Mouse (Mus musculus) effector memory CD4-positive, alpha-beta T cell, adult 7 months (primary cell): ENCODE data around the gene Lhcgr. TPM values are rescaled to one million over a fixed set of nuclear protein-coding genes. Genes with fewer than 3 reads are reported as not detected.

Experiments used
- polyA plus RNA-seq: library from polyadenylated mRNA; unstranded; fragments of 100-300 nt; shearing (Covaris generic); gene quantifications from one replicate; pipeline ENCODE4 v1.2.1, GENCODE M21; 2017

Lhcgr gene
- polyA plus RNA-seq = 0.60 TPM

GRCm38 (mm10) chr17:88791440-88792152 lies at the start of gene Lhcgr:
Gene Lhcgr, minus strand, starts transcription at chr17:88791990.

DNA sequence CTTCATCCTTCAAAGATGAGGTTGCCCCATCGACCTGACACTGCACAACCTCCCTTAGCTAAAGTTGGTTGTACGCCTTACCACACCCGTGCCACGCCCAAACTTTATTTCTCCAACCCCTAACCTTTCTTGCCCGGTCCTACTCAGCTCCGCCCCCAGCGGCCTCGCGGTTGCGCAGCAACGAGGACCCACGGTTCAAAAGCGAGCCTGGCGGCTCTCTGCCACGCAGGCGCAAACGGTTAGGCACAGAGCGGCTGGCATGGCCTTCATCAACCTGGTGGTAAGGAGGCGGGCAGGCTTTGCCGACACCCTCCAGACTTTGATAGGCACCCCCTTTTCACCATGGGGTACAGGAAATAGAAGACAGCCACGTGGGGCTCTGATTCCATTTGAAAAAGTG lies 123.3 kb downstream of the Lhcgr start, which contains the start of gene Gtf2a1l:
Gene Gtf2a1l (plus strand): TSS at position 209 of the 400 bp plus-strand sequence.

Other genes starting within 250 kb of the Lhcgr start
- gene Ston1, start 194.3 kb downstream of the Lhcgr start, polyA plus RNA-seq = 0.16 TPM
- 0.67 TPM for gene Gtf2a1l, start 123.3 kb downstream of the Lhcgr start, polyA plus RNA-seq